Mouse (Mus musculus) MEL (cell line): ENCODE measurements at regions not wholly inside any gene's neighbourhood (a gene's known extent, or its start where the extent isn't known, plus 50 kb on each side); places are given as distances from the start of the nearest gene placed in this dataset.

Source experiments
- DNase-seq: peaks from one replicate; pipeline ENCODE4 v3.0.0; 2011; ENCODE audit warnings: low read depth, low spot score
- H3K27ac ChIP-seq: 2 replicates; pipeline ENCODE4 v1.5.1; 2012; ENCODE audit warnings: low read depth, mild to moderate bottlenecking, control low read depth, low read length, moderate library complexity; ENCODE audit not compliant: control insufficient read depth
- H3K27me3 ChIP-seq, 2 experiments: fragments of 150-350 bp in 1 of 2; sonication (generic) in 1 of 2; 2 replicates each; pipeline ENCODE4 v1.6.1; 2012; ENCODE audit warnings: low read length in 2 of 2, mild to moderate bottlenecking in 2 of 2, improper control_type of control experiment in 1 of 2, moderate library complexity in 1 of 2; ENCODE audit not compliant: insufficient read depth in 2 of 2, control insufficient read depth in 1 of 2
- H3K36me3 ChIP-seq, 2 experiments: 2 replicates each; pipeline ENCODE4 v1.6.1; 2012 to 2014; ENCODE audit warnings: low read length in 2 of 2, improper control_type of control experiment in 1 of 2, inconsistent platforms in 1 of 2, mild to moderate bottlenecking in 1 of 2; ENCODE audit not compliant: insufficient read depth in 2 of 2, control insufficient read depth in 1 of 2
- H3K4me1 ChIP-seq, 2 experiments: fragments of 150-350 bp in 1 of 2; sonication (generic) in 1 of 2; 2 replicates each; pipeline ENCODE4 v1.6.1; 2012; ENCODE audit warnings: low read length in 2 of 2, improper control_type of control experiment in 1 of 2, mild to moderate bottlenecking in 1 of 2; ENCODE audit not compliant: insufficient read depth in 2 of 2, control insufficient read depth in 1 of 2
- H3K4me3 ChIP-seq, 2 experiments: fragments of 150-350 bp in 1 of 2; sonication (generic) in 1 of 2; 2 replicates each; pipeline ENCODE4 v1.5.1; 2012; ENCODE audit warnings: low read depth in 2 of 2, low read length in 2 of 2, mild to moderate bottlenecking in 2 of 2, moderate library complexity in 2 of 2, control low read depth in 1 of 2, improper control_type of control experiment in 1 of 2; ENCODE audit not compliant: control insufficient read depth in 1 of 2, insufficient read depth in 1 of 2
- H3K79me2 ChIP-seq: 2 replicates; pipeline ENCODE4 v1.6.1; 2012; ENCODE audit warnings: mild to moderate bottlenecking, low read length, moderate library complexity; ENCODE audit not compliant: control insufficient read depth, poor library complexity, insufficient read depth
- H3K9ac ChIP-seq: 2 replicates; pipeline ENCODE4 v1.6.1; 2012; ENCODE audit warnings: low read depth, mild to moderate bottlenecking, control low read depth, low read length, moderate library complexity; ENCODE audit not compliant: control insufficient read depth, poor library complexity, severe bottlenecking
- H3K9me3 ChIP-seq: fragments of 150-350 bp; sonication (generic); replicated peaks from 2 replicates; pipeline ENCODE4 v1.6.1; 2012; ENCODE audit warnings: mild to moderate bottlenecking, low read length, improper control_type of control experiment, moderate library complexity; ENCODE audit not compliant: insufficient read depth
- E2F4 ChIP-seq: IDR thresholded peaks from 2 replicates; pipeline ENCODE4 v1.6.1; 2011; ENCODE audit warnings: low read depth, low read length, improper control_type of control experiment, borderline replicate concordance
- EP300 ChIP-seq, 2 experiments: IDR thresholded peaks; 2 replicates each; pipeline ENCODE4 v1.6.1; 2011; ENCODE audit warnings: improper control_type of control experiment in 2 of 2, low read length in 2 of 2, low read depth in 1 of 2, mild to moderate bottlenecking in 1 of 2
- ETS1 ChIP-seq: IDR thresholded peaks from 2 replicates; pipeline ENCODE4 v1.6.1; 2012; ENCODE audit warnings: low read depth, mild to moderate bottlenecking, inconsistent platforms, low read length, improper control_type of control experiment, moderate library complexity
- GATA1 ChIP-seq: IDR thresholded peaks from 2 replicates; pipeline ENCODE4 v1.6.1; 2011; ENCODE audit warnings: low read depth, low read length, improper control_type of control experiment
- JUND ChIP-seq: IDR thresholded peaks from 2 replicates; pipeline ENCODE4 v1.6.1; 2011; ENCODE audit warnings: low read depth, mild to moderate bottlenecking, improper control_type of control experiment, low read length
- MAFK ChIP-seq: IDR thresholded peaks from 2 replicates; pipeline ENCODE4 v1.6.1; 2011; ENCODE audit warnings: low read depth, mild to moderate bottlenecking, low read length, improper control_type of control experiment, borderline replicate concordance
- MAZ ChIP-seq: IDR thresholded peaks from 2 replicates; pipeline ENCODE4 v1.6.1; 2012; ENCODE audit warnings: low read depth, mild to moderate bottlenecking, inconsistent platforms, low read length, improper control_type of control experiment
- MEF2A ChIP-seq: IDR thresholded peaks from 2 replicates; pipeline ENCODE4 v1.6.1; 2014; ENCODE audit warnings: low read depth, mild to moderate bottlenecking, inconsistent platforms, low read length, improper control_type of control experiment; ENCODE audit not compliant: poor library complexity, insufficient replicate concordance, severe bottlenecking; ENCODE audit errors: extremely low read depth
- MXI1 ChIP-seq: IDR thresholded peaks from 2 replicates; pipeline ENCODE4 v1.6.1; 2011; ENCODE audit warnings: mild to moderate bottlenecking, low read depth, low read length, improper control_type of control experiment
- MYB ChIP-seq: IDR thresholded peaks from 2 replicates; pipeline ENCODE4 v1.6.1; 2011; ENCODE audit warnings: mild to moderate bottlenecking, low read depth, low read length, improper control_type of control experiment
- POLR2A ChIP-seq, 2 experiments: IDR thresholded peaks; 2 replicates each; pipeline ENCODE4 v1.6.1; 2011 to 2012; ENCODE audit warnings: low read length in 2 of 2, mild to moderate bottlenecking in 2 of 2, control low read depth in 1 of 2, improper control_type of control experiment in 1 of 2, low read depth in 1 of 2, moderate library complexity in 1 of 2; ENCODE audit not compliant: control insufficient read depth in 1 of 2, insufficient read depth in 1 of 2, poor library complexity in 1 of 2
- POLR2AphosphoS2 ChIP-seq: IDR thresholded peaks from 2 replicates; pipeline ENCODE4 v1.6.1; 2011; ENCODE audit warnings: low read length, improper control_type of control experiment
- POLR2AphosphoS5 ChIP-seq: IDR thresholded peaks from 2 replicates; pipeline ENCODE4 v1.6.1; 2012; ENCODE audit warnings: low read depth, borderline replicate concordance, mild to moderate bottlenecking, inconsistent platforms, low read length, moderate library complexity, mixed read lengths
- RCOR1 ChIP-seq: IDR thresholded peaks from 2 replicates; pipeline ENCODE4 v1.6.1; 2012; ENCODE audit warnings: low read depth, mild to moderate bottlenecking, inconsistent platforms, low read length, improper control_type of control experiment
- SMC3 ChIP-seq: IDR thresholded peaks from 2 replicates; pipeline ENCODE4 v1.6.1; 2011; ENCODE audit warnings: low read depth, low read length, improper control_type of control experiment
- USF1 ChIP-seq: IDR thresholded peaks from 2 replicates; pipeline ENCODE4 v1.6.1; 2014; ENCODE audit warnings: low read depth, mild to moderate bottlenecking, inconsistent platforms, low read length, improper control_type of control experiment, moderate library complexity
- ZKSCAN1 ChIP-seq: IDR thresholded peaks from 2 replicates; pipeline ENCODE4 v1.6.1; 2012; ENCODE audit warnings: low read depth, mild to moderate bottlenecking, inconsistent platforms, low read length, improper control_type of control experiment, moderate library complexity

DNA sequence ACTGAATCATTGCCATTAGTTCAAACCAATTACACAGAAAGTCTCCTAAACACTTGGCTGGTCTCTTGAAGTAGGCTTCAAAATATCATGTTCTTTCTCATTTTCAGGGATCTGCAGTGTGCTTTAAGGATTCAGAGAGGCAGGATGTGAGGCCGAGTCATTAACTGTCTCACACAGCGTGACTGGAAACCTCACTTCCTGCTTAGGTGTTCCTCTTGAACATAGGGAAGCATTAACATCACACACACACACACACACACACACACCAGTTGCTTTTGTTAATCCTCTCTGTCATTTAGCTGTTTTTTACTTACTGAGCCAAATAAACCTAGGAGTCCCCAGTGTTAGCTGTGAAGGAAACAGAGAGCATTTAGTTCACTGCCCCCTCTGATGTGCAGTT is 131.2 kb upstream of the Tent5a start:
- no peak for TF ChIP-seq MAFK
- no peak for TF ChIP-seq SMC3
- no peak for TF ChIP-seq GATA1
- TF ChIP-seq ETS1, result no peak
- no peak for TF ChIP-seq USF1
- TF ChIP-seq ZKSCAN1, result no peak
- TF ChIP-seq POLR2AphosphoS5, result no peak
- no peak for TF ChIP-seq POLR2A (IDR thresholded peaks at IDR 0.05; ENCODE audit: control insufficient read depth in 1 of 2, insufficient read depth in 1 of 2, low read depth in 1 of 2, low read length in 2 of 2, poor library complexity in 1 of 2)
- TF ChIP-seq RCOR1, result no peak
- TF ChIP-seq JUND, result no peak
- TF ChIP-seq MYB, result no peak
- Histone ChIP-seq H3K9ac (no peak overlapping the region), H3K4me1 (no peaks in the 10 kb centered on the region), H3K27ac (no peak overlapping the region), H3K9me3 (no peaks in the 10 kb centered on the region), H3K4me3 (no peak overlapping the region), H3K79me2 (no peaks in the 10 kb centered on the region), H3K36me3 (no peaks in the 10 kb centered on the region), H3K27me3 (no peaks in the 10 kb centered on the region; a peak in 1 of 4 replicates)
- no peak for DNase-seq

DNA sequence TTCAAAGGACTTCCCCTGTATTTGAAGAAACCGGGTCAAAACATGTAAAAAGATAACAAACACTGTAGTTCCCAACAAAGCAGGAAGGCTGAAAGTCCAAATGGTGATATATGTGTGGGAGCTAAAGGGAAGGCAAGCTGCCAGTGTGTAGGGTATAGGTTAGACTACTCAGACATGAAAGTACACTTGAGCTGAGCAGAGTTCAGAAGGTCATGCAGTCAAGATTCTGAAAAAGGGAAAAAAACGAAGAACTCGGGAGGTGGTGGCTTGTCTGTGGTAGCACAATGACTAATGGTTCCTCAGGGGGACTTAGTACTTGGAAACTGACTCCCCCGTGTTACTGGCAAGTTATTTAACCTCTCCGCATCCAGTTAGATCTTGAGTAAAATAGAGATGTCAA is 130.3 kb upstream of the Tent5a start:
- no peaks in the 10 kb centered on the region for H3K9me3 ChIP-seq
- no peaks in the 10 kb centered on the region for H3K79me2 ChIP-seq
- H3K4me1 ChIP-seq, result no peaks in the 10 kb centered on the region
- H3K4me3 ChIP-seq, result no peak overlapping the region
- H3K27ac ChIP-seq, result no peak overlapping the region
- no peak for DNase-seq
- no peak overlapping the region for H3K9ac ChIP-seq
- H3K36me3 ChIP-seq, result no peaks in the 10 kb centered on the region
- no peak for TF ChIP-seq ZKSCAN1
- no peak for TF ChIP-seq EP300 (IDR thresholded peaks at IDR 0.05; ENCODE audit: low read depth in 1 of 2, low read length in 2 of 2)
- TF ChIP-seq MXI1, result no peak
- TF ChIP-seq POLR2A (IDR thresholded peaks at IDR 0.05; ENCODE audit: control insufficient read depth in 1 of 2, insufficient read depth in 1 of 2, low read depth in 1 of 2, low read length in 2 of 2, poor library complexity in 1 of 2), result no peak
- TF ChIP-seq MAZ, result no peak
- TF ChIP-seq POLR2AphosphoS2, result no peak
- no peak for TF ChIP-seq E2F4
- no peak for TF ChIP-seq MEF2A
- H3K27me3 ChIP-seq, result no peaks in the 10 kb centered on the region; a peak in 1 of 4 replicates
